Mouse (Mus musculus): ENCODE measurements around the gene Plagl2.

GRCm38 (mm10) chr2:153237891-153238290, 3.3 kb downstream of the Plagl2 start:
- TF ChIP-seq CTCF (IDR thresholded peaks at IDR 0.05; ENCODE audit: insufficient read depth, low read length) (no peak), POLR2A (IDR thresholded peaks at IDR 0.05; ENCODE audit: borderline replicate concordance, extremely low read depth, low read depth, low read length) (no peak)
